Mouse (Mus musculus) midbrain, embryonic 14.5 days (tissue): ENCODE data around the gene Ptpn14. TPM values are rescaled to one million over a fixed set of nuclear protein-coding genes. Genes with fewer than 3 reads are reported as not detected.

Experiments used
- ATAC-seq: fragments of 200-750 bp; cut with Nextera tagmentation; 2 replicates; pipeline ENCODE4 v1.8.0; 2017; ENCODE audit warnings: moderate number of reproducible peaks, moderate library complexity; ENCODE audit not compliant: low FRiP score, low TSS enrichment
- DNase-seq: peaks from one replicate; pipeline ENCODE4 v3.0.0-alpha.2; 2015
- H3K27ac ChIP-seq: fragments of 300-500 bp; sonication (generic); replicated peaks from 2 replicates; pipeline ENCODE4 v1.5.1; 2014; ENCODE audit warnings: mild to moderate bottlenecking, low read depth, low read length, moderate library complexity
- H3K27me3 ChIP-seq: fragments of 300-500 bp; sonication (generic); 2 replicates; pipeline ENCODE4 v1.6.1; 2014; ENCODE audit warnings: low read length, control low read depth, mixed read lengths; ENCODE audit not compliant: control insufficient read depth, insufficient read depth
- H3K36me3 ChIP-seq: fragments of 300-500 bp; sonication (generic); 2 replicates; pipeline ENCODE4 v1.6.1; 2014; ENCODE audit warnings: low read length, control low read depth; ENCODE audit not compliant: control insufficient read depth, insufficient read depth
- H3K4me1 ChIP-seq: fragments of 300-500 bp; sonication (generic); 2 replicates; pipeline ENCODE4 v1.6.1; 2014; ENCODE audit warnings: mild to moderate bottlenecking, antibody characterized with exemption, low read length, control low read depth; ENCODE audit not compliant: control insufficient read depth, insufficient read depth
- H3K4me2 ChIP-seq: fragments of 300-500 bp; sonication (generic); 2 replicates; pipeline ENCODE4 v1.6.1; 2014; ENCODE audit warnings: mild to moderate bottlenecking, low read length, moderate library complexity
- H3K4me3 ChIP-seq: fragments of 300-500 bp; sonication (generic); replicated peaks from 2 replicates; pipeline ENCODE4 v1.5.1; 2014; ENCODE audit warnings: low read depth, low read length
- H3K9ac ChIP-seq: fragments of 300-500 bp; sonication (generic); replicated peaks from 2 replicates; pipeline ENCODE4 v1.6.1; 2014; ENCODE audit warnings: mild to moderate bottlenecking, low read length, moderate library complexity
- H3K9me3 ChIP-seq: fragments of 300-500 bp; sonication (generic); 2 replicates; pipeline ENCODE4 v1.6.1; 2016; ENCODE audit warnings: low read length, control low read depth, mixed read lengths; ENCODE audit not compliant: control insufficient read depth
- WGBS: fragments of 180-500 bp; shearing (Covaris S2); extraction: QIAGEN DNeasy Blood & Tissue Kit; methylation state at CpG from one replicate; pipeline ENCODE4 v1.1.7; 2014; 5-methylcytosine and 5-hydroxymethylcytosine counted together
- polyA plus RNA-seq: library from polyadenylated mRNA; unstranded; fragments of >200 nt; fragmentation: Nextera tagmentation; extraction: Ambion mirVana; gene quantifications from 2 replicates; pipeline ENCODE4 v1.2.1, GENCODE M21; 2014

Gene Ptpn14
- polyA plus RNA-seq, 1 experiment from 2014 or later: 1.7 TPM

DNA sequence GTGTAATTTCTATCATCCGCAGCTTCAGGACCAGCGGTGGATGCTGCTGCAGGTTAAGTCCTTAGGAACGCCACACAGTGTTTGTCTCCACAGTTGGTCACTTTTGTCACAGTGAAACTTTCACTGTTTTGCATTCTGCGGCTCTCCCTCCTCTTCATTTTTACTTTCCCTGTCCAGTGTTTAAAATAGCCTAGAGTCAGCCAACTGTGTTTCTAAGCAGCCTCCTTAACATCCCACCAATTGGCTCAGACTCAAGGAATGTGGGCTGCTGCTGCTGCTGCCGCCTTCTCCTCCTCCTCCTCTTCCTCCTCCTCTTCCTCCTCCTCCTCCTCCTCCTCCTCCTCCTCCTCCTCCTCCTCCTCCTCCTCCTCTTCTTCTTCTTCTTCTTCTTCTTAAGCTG, 22.2 kb downstream of the Ptpn14 start:
- WGBS: 84% methylated on average over 5 of the region's 5 CpGs
- H3K9ac ChIP-seq: no peak overlapping the region
- no peaks in the 10 kb centered on the region for H3K36me3 ChIP-seq
- no peaks in the 10 kb centered on the region for H3K27me3 ChIP-seq
- H3K4me1 ChIP-seq: no peaks in the 10 kb centered on the region
- no peak for DNase-seq
- no peak overlapping the region for H3K4me3 ChIP-seq
- no peak overlapping the region for H3K4me2 ChIP-seq
- no peak for ATAC-seq
- no peak overlapping the region for H3K27ac ChIP-seq
- no peaks in the 10 kb centered on the region for H3K9me3 ChIP-seq

- Histone ChIP-seq H3K9me3 (no peaks in the 10 kb centered on the region), H3K27ac (no peak overlapping the region; the same call in 1 of the 2 replicates), H3K36me3 (no peaks in the 10 kb centered on the region), H3K9ac (no peak overlapping the region), H3K4me2 (no peak overlapping the region), H3K27me3 (no peaks in the 10 kb centered on the region), H3K4me1 (0 out of 2 replicates have a peak, but pooled peaks cover 2% of the 10 kb centered on the region), H3K4me3 (no peak overlapping the region)
- ATAC-seq (no peak), DNase-seq (no peak)
- 87% methylated on average over 6 of the region's 6 CpGs for WGBS
These were observed 24.2 kb downstream of the Ptpn14 start for GRCm38 (mm10) chr1:189752245-189752644.

- WGBS: 38% methylated on average over 8 of the region's 8 CpGs
- no peak for ATAC-seq
- peak; percentile 24 for DNase-seq
- no peak overlapping the region for H3K4me3 ChIP-seq
- H3K9me3 ChIP-seq: no peaks in the 10 kb centered on the region
- 0 out of 2 replicates have a peak, but pooled peaks cover 2% of the 10 kb centered on the region for H3K4me1 ChIP-seq
- H3K27me3 ChIP-seq: no peaks in the 10 kb centered on the region
- no peak overlapping the region for H3K4me2 ChIP-seq
- no peak overlapping the region for H3K27ac ChIP-seq
- no peaks in the 10 kb centered on the region for H3K36me3 ChIP-seq
- no peak overlapping the region for H3K9ac ChIP-seq
These were observed 27.0 kb downstream of the Ptpn14 start for GRCm38 (mm10) chr1:189755072-189755471.

DNA sequence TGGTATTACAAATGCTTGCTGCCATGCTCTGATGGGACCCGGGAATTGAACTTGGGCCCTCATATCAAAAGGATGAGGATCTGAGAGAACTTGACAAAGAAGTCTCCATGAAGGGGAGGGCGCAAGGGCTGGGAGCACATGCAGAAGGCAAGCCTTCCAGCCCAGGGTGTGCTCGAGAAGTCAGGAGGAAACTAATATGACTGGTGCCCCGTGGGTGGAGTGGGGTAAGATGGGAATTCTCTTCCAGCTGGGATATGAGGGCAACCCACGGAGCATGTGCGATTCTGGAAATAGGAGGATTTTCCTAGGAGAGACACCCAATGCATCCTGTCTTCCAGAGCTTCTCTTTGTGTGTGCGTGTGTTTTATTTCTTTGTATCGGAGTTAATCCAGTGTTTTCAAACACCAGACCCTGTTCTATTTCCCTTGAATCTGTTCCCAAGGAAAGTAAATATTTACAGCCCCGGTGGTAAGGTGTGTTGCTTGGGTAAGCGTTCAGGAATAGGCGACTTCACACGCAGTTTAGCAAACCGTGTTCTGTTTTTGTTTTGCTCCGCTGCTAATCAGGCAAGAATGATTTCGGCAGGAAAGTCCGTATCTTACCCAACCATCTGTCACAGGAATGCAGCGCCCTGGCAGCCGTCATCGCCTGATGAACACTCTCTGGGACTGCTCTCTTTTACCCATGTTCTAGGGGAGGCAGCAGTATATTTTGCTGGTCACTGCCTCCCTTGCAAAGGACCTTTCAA, 28.4 kb downstream of the Ptpn14 start:
- H3K27ac ChIP-seq: no peak overlapping the region
- H3K4me2 ChIP-seq: no peak overlapping the region
- DNase-seq (peak; percentile 49), ATAC-seq (no peak)
- no peaks in the 10 kb centered on the region for H3K27me3 ChIP-seq
- H3K4me3 ChIP-seq: no peak overlapping the region
- H3K36me3 ChIP-seq: no peaks in the 10 kb centered on the region
- WGBS: 46% methylated on average over 19 of the region's 19 CpGs
- no peak overlapping the region for H3K9ac ChIP-seq
- H3K4me1 ChIP-seq: 0 out of 2 replicates have a peak, but pooled peaks cover 2% of the 10 kb centered on the region
- H3K9me3 ChIP-seq: no peaks in the 10 kb centered on the region

DNA sequence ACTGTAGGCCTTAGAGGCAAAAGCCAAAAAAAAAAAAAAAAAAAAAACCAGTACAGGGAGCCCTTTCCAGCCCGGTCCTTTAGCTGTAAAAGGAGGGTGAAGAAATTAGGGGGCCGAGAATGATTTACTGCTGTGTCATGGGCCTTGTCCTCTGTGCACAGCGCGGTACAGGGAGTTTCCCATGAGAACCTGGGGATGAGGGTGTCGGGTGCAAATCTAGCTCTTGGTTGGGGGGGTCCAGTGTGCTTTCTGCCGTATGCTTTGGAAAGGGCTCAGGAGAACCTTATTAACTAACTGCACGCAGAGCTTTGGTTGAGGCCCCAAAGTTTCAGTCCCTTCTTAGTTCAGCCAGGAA, 29.0 kb downstream of the Ptpn14 start:
- Histone ChIP-seq H3K36me3 (no peaks in the 10 kb centered on the region), H3K9ac (no peak overlapping the region), H3K27ac (no peak overlapping the region), H3K4me2 (no peak overlapping the region), H3K4me1 (0 out of 2 replicates have a peak, but pooled peaks cover 2% of the 10 kb centered on the region), H3K4me3 (no peak overlapping the region), H3K27me3 (no peaks in the 10 kb centered on the region), H3K9me3 (no peaks in the 10 kb centered on the region)
- 77% methylated on average over 7 of the region's 7 CpGs for WGBS
- DNase-seq (no peak), ATAC-seq (no peak)

DNA sequence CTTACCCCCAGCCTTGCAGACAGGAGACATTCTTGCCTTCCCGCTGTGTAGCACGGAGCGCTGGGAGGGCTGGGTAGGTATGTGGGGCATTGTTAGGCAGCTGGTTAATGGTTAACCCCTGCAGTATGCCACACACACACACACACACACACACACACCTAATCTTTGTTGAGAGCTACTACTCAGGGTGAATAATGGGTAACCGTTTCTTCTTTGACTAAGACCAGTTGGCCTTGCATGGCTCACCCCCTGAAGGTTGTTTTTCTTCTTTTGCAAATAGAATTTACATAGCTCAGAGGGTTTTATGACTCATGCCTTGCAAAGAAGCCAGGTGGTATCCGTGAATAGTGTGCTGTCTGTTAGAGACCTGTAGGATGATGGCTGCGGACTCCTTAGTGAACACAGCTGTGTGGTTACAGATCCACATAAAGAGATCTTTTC, 33.5 kb downstream of the Ptpn14 start:
- no peak overlapping the region for H3K4me2 ChIP-seq
- DNase-seq (no peak), ATAC-seq (no peak)
- no peaks in the 10 kb centered on the region for H3K9me3 ChIP-seq
- WGBS: 17% methylated on average over 6 of the region's 6 CpGs
- H3K36me3 ChIP-seq: no peaks in the 10 kb centered on the region
- no peak overlapping the region for H3K9ac ChIP-seq
- H3K27ac ChIP-seq: no peak overlapping the region
- no peaks in the 10 kb centered on the region for H3K27me3 ChIP-seq
- no peaks in the 10 kb centered on the region for H3K4me1 ChIP-seq
- no peak overlapping the region for H3K4me3 ChIP-seq

- WGBS: 79% methylated on average over 5 of the region's 5 CpGs
- ATAC-seq (no peak), DNase-seq (no peak)
- no peak overlapping the region for H3K27ac ChIP-seq
- no peak overlapping the region for H3K4me3 ChIP-seq
- H3K36me3 ChIP-seq: no peaks in the 10 kb centered on the region
- no peaks in the 10 kb centered on the region for H3K4me1 ChIP-seq
- H3K9ac ChIP-seq: no peak overlapping the region
- no peaks in the 10 kb centered on the region for H3K9me3 ChIP-seq
- no peak overlapping the region for H3K4me2 ChIP-seq
- H3K27me3 ChIP-seq: no peaks in the 10 kb centered on the region
These were observed 36.2 kb downstream of the Ptpn14 start for GRCm38 (mm10) chr1:189764258-189764657.

GRCm38 (mm10) chr1:189767164-189767563, 39.1 kb downstream of the Ptpn14 start:
- no peaks in the 10 kb centered on the region for H3K36me3 ChIP-seq
- no peak overlapping the region for H3K4me2 ChIP-seq
- no peaks in the 10 kb centered on the region for H3K27me3 ChIP-seq
- DNase-seq (no peak), ATAC-seq (no peak)
- no peak overlapping the region for H3K9ac ChIP-seq
- H3K4me3 ChIP-seq: no peak overlapping the region
- 66% methylated on average over 10 of the region's 10 CpGs for WGBS
- H3K4me1 ChIP-seq: no peaks in the 10 kb centered on the region
- H3K9me3 ChIP-seq: no peaks in the 10 kb centered on the region
- no peak overlapping the region for H3K27ac ChIP-seq

GRCm38 (mm10) chr1:189767910-189768309, 39.8 kb downstream of the Ptpn14 start:
- Histone ChIP-seq H3K4me3 (no peak overlapping the region), H3K4me1 (no peaks in the 10 kb centered on the region), H3K4me2 (no peak overlapping the region), H3K36me3 (no peaks in the 10 kb centered on the region), H3K9ac (no peak overlapping the region), H3K27ac (no peak overlapping the region), H3K27me3 (no peaks in the 10 kb centered on the region), H3K9me3 (no peaks in the 10 kb centered on the region)
- WGBS: 61% methylated on average over 9 of the region's 9 CpGs
- ATAC-seq: no peak
- no peak for DNase-seq
